Mouse (Mus musculus) C2C12 (cell line): ENCODE data around the gene Mpg.

Experiments used
- CEBPB ChIP-seq: IDR thresholded peaks from one replicate; pipeline ENCODE4 v1.6.1; 2011; ENCODE audit warnings: low read depth, mild to moderate bottlenecking, control low read depth, moderate library complexity
- CTCF ChIP-seq: IDR thresholded peaks from one replicate; pipeline ENCODE4 v1.5.1; 2011; ENCODE audit not compliant: control insufficient read depth, insufficient read depth, insufficient read length
- MAX ChIP-seq: IDR thresholded peaks from one replicate; pipeline ENCODE4 v1.6.1; 2011; ENCODE audit warnings: mild to moderate bottlenecking, control low read depth
- MYOD1 ChIP-seq: IDR thresholded peaks from one replicate; pipeline ENCODE4 v1.6.1; 2011; ENCODE audit warnings: low read depth; ENCODE audit not compliant: control insufficient read depth, insufficient read length
- MYOG ChIP-seq: IDR thresholded peaks from one replicate; pipeline ENCODE4 v1.6.1; 2011; ENCODE audit not compliant: control insufficient read depth, insufficient read length; ENCODE audit errors: extremely low read depth
- USF1 ChIP-seq: IDR thresholded peaks from one replicate; pipeline ENCODE4 v1.6.1; 2011; ENCODE audit warnings: low read depth, mild to moderate bottlenecking, control low read depth, moderate library complexity

DNA sequence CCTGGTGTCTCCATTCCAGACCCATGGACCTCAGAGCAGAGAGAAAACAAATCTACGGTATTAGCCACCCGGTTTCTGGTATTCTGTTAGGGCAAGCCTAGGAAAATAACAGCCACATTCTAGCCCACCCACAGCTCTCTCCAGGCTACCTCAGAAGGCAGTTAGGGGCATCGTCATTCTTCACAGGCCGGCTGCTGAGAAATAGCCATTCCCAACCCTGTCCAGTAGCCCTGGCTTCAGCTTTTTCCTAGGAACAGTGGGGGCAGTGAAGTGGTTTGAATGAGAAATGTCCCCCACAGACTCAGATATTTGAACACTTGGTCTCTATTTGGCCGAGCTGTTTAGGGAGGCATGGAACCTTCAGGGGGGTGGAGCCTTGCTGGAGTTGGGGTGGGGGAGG lies 36.9 kb upstream of the Mpg start:
- TF ChIP-seq CTCF: no peak
- no peak for TF ChIP-seq MAX
- TF ChIP-seq CEBPB: no peak
- no peak for TF ChIP-seq USF1
- no peak for TF ChIP-seq MYOG
- no peak for TF ChIP-seq MYOD1
